Mouse (Mus musculus) lung, postnatal 0 days (tissue): ENCODE results near the gene Hydin.

Experiments used
- CTCF ChIP-seq: IDR thresholded peaks from 2 replicates; pipeline ENCODE4 v1.5.1; 2016; ENCODE audit warnings: antibody characterized with exemption, mild to moderate bottlenecking
- EP300 ChIP-seq: IDR thresholded peaks from 2 replicates; pipeline ENCODE4 v1.6.1; 2016; ENCODE audit warnings: antibody characterized with exemption, mild to moderate bottlenecking, control low read depth

GRCm38 (mm10) chr8:110457424-110457823 is 190.6 kb downstream of the Hydin start:
- no peak for TF ChIP-seq EP300
- no peak for TF ChIP-seq CTCF
